Mouse (Mus musculus) olfactory bulb, adult 2 months (tissue): ENCODE data around the gene Capn5.

ENCODE experiments used
- CTCF ChIP-seq: fragments of 200-500 bp; IDR thresholded peaks from 2 replicates; pipeline ENCODE4 v1.5.1; 2012; ENCODE audit warnings: low read depth, mild to moderate bottlenecking, low read length, moderate library complexity; ENCODE audit not compliant: insufficient read depth
- POLR2A ChIP-seq: fragments of 200-500 bp; IDR thresholded peaks from 2 replicates; pipeline ENCODE4 v1.6.1; 2012; ENCODE audit warnings: mild to moderate bottlenecking, low read depth, low read length, moderate library complexity; ENCODE audit not compliant: insufficient read depth

- TF ChIP-seq CTCF (no peak), POLR2A (no peak)
These were observed 23.5 kb upstream of the Capn5 start for GRCm38 (mm10) chr7:98201493-98202028.
